Mouse (Mus musculus) liver, adult 2 months (tissue): Measurements from ENCODE around the gene Atp2a1. TPM values are rescaled to one million over a fixed set of nuclear protein-coding genes. Genes with fewer than 3 reads are reported as not detected.

ENCODE experiments used
- DNase-seq: peaks from one replicate; pipeline ENCODE4 v3.0.0-alpha.2; 2011; ENCODE audit warnings: low read depth, low spot score; ENCODE audit errors: extremely low read depth
- H3K27ac ChIP-seq: fragments of 200-500 bp; replicated peaks from 2 replicates; pipeline ENCODE4 v1.5.1; 2012; ENCODE audit warnings: low read depth, mild to moderate bottlenecking, control low read depth, inconsistent platforms, low read length; ENCODE audit not compliant: insufficient read depth
- H3K27me3 ChIP-seq: fragments of 200-500 bp; 2 replicates; pipeline ENCODE4 v1.6.1; 2012; ENCODE audit warnings: mild to moderate bottlenecking, moderate library complexity, low read length, inconsistent platforms; ENCODE audit not compliant: control insufficient read depth, insufficient read depth
- H3K36me3 ChIP-seq: fragments of 200-500 bp; 2 replicates; pipeline ENCODE4 v1.6.1; 2012; ENCODE audit warnings: low read length, inconsistent platforms; ENCODE audit not compliant: control insufficient read depth, insufficient read depth
- H3K4me1 ChIP-seq: fragments of 200-500 bp; 2 replicates; pipeline ENCODE4 v1.6.1; 2011; ENCODE audit warnings: low read length; ENCODE audit not compliant: control insufficient read depth, insufficient read depth
- H3K4me3 ChIP-seq: fragments of 200-500 bp; 2 replicates; pipeline ENCODE4 v1.5.1; 2011; ENCODE audit warnings: low read depth, mild to moderate bottlenecking, control low read depth, low read length, moderate library complexity; ENCODE audit not compliant: insufficient read depth
- H3K79me2 ChIP-seq: fragments of 200-500 bp; 2 replicates; pipeline ENCODE4 v1.6.1; 2012; ENCODE audit warnings: inconsistent platforms, mild to moderate bottlenecking, low read length, moderate library complexity; ENCODE audit not compliant: control insufficient read depth, insufficient read depth
- H3K9ac ChIP-seq: fragments of 200-500 bp; 2 replicates; pipeline ENCODE4 v1.6.1; 2012; ENCODE audit warnings: low read depth, mild to moderate bottlenecking, control low read depth, inconsistent platforms, low read length
- CTCF ChIP-seq: fragments of 200-500 bp; IDR thresholded peaks from 2 replicates; pipeline ENCODE4 v1.5.1; 2011; ENCODE audit warnings: low read depth, low read length, control low read depth
- POLR2A ChIP-seq: fragments of 200-500 bp; IDR thresholded peaks from 2 replicates; pipeline ENCODE4 v1.6.1; 2011; ENCODE audit warnings: low read length, control low read depth; ENCODE audit not compliant: insufficient read depth; ENCODE audit errors: extremely low read depth
- WGBS: fragments of 180-500 bp; shearing (Covaris S2); methylation state at CpG from one replicate; pipeline ENCODE4 v1.1.7; 2018; 5-methylcytosine and 5-hydroxymethylcytosine counted together
- polyA plus RNA-seq: library from polyadenylated mRNA; depleted of rRNA; stranded (reverse); fragments of >200 nt; gene quantifications from 2 replicates; pipeline ENCODE4 v1.2.3, GENCODE M21; 2012
- total RNA-seq: library from RNA; depleted of rRNA; stranded (reverse); fragments of >200 nt; gene quantifications from 2 replicates; pipeline ENCODE4 v1.2.3, GENCODE M21; 2014

Gene Atp2a1
- total and polyA plus RNA-seq, 2 experiments: 0.34 to 5.0 TPM

- peaks cover 2% of the 10 kb centered on the region; the same call in 1 of the 2 replicates for H3K79me2 ChIP-seq
- no peaks in the 10 kb centered on the region for H3K27me3 ChIP-seq
- TF ChIP-seq POLR2A (no peak), CTCF (no peak)
- no peak overlapping the region for H3K27ac ChIP-seq
- H3K36me3 ChIP-seq: peaks cover 6% of the 10 kb centered on the region; the same call in 1 of the 2 replicates
- 87% methylated on average over 4 of the region's 4 CpGs for whole genome bisulfite sequencing
- no peak overlapping the region for H3K9ac ChIP-seq
- H3K4me3 ChIP-seq: no peak overlapping the region
- peaks cover 4% of the 10 kb centered on the region; the same call in 1 of the 2 replicates for H3K4me1 ChIP-seq
- DNase-seq: no peak
Measured at GRCm38 (mm10) chr7:126471853-126472252, 8.9 kb upstream of the Atp2a1 start.

- H3K4me3 ChIP-seq: no peak overlapping the region
- H3K36me3 ChIP-seq: peaks cover 6% of the 10 kb centered on the region; the same call in 1 of the 2 replicates
- H3K79me2 ChIP-seq: peaks cover 2% of the 10 kb centered on the region; the same call in 1 of the 2 replicates
- no peak for TF ChIP-seq CTCF
- no peak for TF ChIP-seq POLR2A
- 94% methylated on average over 5 of the region's 5 CpGs for WGBS
- no peaks in the 10 kb centered on the region for H3K27me3 ChIP-seq
- H3K27ac ChIP-seq: no peak overlapping the region
- peaks cover 4% of the 10 kb centered on the region; the same call in 1 of the 2 replicates for H3K4me1 ChIP-seq
- DNase-seq: no peak
- H3K9ac ChIP-seq: no peak overlapping the region
Measured at GRCm38 (mm10) chr7:126471361-126471760, 8.5 kb upstream of the Atp2a1 start.

GRCm38 (mm10) chr7:126470077-126470476, 7.2 kb upstream of the Atp2a1 start:
- no peak overlapping the region for H3K4me3 ChIP-seq
- no peak for TF ChIP-seq POLR2A
- TF ChIP-seq CTCF: no peak
- no peak overlapping the region for H3K27ac ChIP-seq
- peaks cover 2% of the 10 kb centered on the region; the same call in 1 of the 2 replicates for H3K79me2 ChIP-seq
- 79% methylated on average over 6 of the region's 6 CpGs for WGBS
- no peaks in the 10 kb centered on the region for H3K27me3 ChIP-seq
- H3K4me1 ChIP-seq: peaks cover 2% of the 10 kb centered on the region; the same call in 1 of the 2 replicates
- no peak for DNase-seq
- no peak overlapping the region for H3K9ac ChIP-seq
- peaks cover 6% of the 10 kb centered on the region; the same call in 1 of the 2 replicates for H3K36me3 ChIP-seq

GRCm38 (mm10) chr7:126467834-126468627, 5.1 kb upstream of the Atp2a1 start:
- TF ChIP-seq POLR2A: no peak
- TF ChIP-seq CTCF: no peak

GRCm38 (mm10) chr7:126467271-126467670, 4.4 kb upstream of the Atp2a1 start:
- Histone ChIP-seq H3K27ac (no peak overlapping the region), H3K4me3 (no peak overlapping the region), H3K36me3 (peaks cover 6% of the 10 kb centered on the region; the same call in 1 of the 2 replicates), H3K4me1 (no peaks in the 10 kb centered on the region), H3K27me3 (no peaks in the 10 kb centered on the region), H3K79me2 (no peaks in the 10 kb centered on the region), H3K9ac (no peak overlapping the region)
- WGBS: 74% methylated on average over 5 of the region's 5 CpGs
- DNase-seq: no peak
- TF ChIP-seq POLR2A: no peak
- peak; percentile 66 for TF ChIP-seq CTCF

More at GRCm38 (mm10) chr7:126467834-126468627, 5.1 kb upstream of the Atp2a1 start:
- Histone ChIP-seq H3K9ac (no peak overlapping the region), H3K27ac (no peak overlapping the region), H3K4me1 (no peaks in the 10 kb centered on the region), H3K4me3 (no peak overlapping the region), H3K36me3 (peaks cover 6% of the 10 kb centered on the region; the same call in 1 of the 2 replicates), H3K79me2 (no peaks in the 10 kb centered on the region), H3K27me3 (no peaks in the 10 kb centered on the region)
- no peak for DNase-seq
- WGBS: 93% methylated on average over 18 of the region's 18 CpGs

GRCm38 (mm10) chr7:126466707-126467106, 3.8 kb upstream of the Atp2a1 start:
- Histone ChIP-seq H3K27ac (no peak overlapping the region), H3K36me3 (peaks cover 6% of the 10 kb centered on the region; the same call in 1 of the 2 replicates), H3K27me3 (no peaks in the 10 kb centered on the region), H3K4me1 (no peaks in the 10 kb centered on the region), H3K79me2 (no peaks in the 10 kb centered on the region), H3K9ac (no peak overlapping the region), H3K4me3 (no peak overlapping the region)
- WGBS: 81% methylated on average over 5 of the region's 5 CpGs
- TF ChIP-seq POLR2A (no peak), CTCF (no peak)
- DNase-seq: no peak
